Mouse (Mus musculus) T-helper 2 cell (primary cell): Measurements from ENCODE around the gene Galnt12.

ENCODE experiments used
- in situ Hi-C: fragments of 300-600 bp; cut with MboI, MseI; formaldehyde crosslinking; loops from one replicate; pipeline ENCODE4 v1.15.1; 2025; ENCODE audit warnings: high pct_unique_total_duplicates

Gene Galnt12

GRCm38 (mm10) chr4:47093647-47094046, 1.9 kb downstream of the Galnt12 start:
- in situ Hi-C loops = no loop called here

- in situ Hi-C loops = no loop called here
Observed at GRCm38 (mm10) chr4:47103561-47103960, 11.9 kb downstream of the Galnt12 start.

- in situ Hi-C loops = no loop called here
Observed at GRCm38 (mm10) chr4:47111885-47112284, 20.2 kb downstream of the Galnt12 start.

- in situ Hi-C loops = no loop called here
Observed at GRCm38 (mm10) chr4:47112560-47112959, 20.9 kb downstream of the Galnt12 start.

GRCm38 (mm10) chr4:47122051-47122706, 30.5 kb downstream of the Galnt12 start:
- in situ Hi-C loops = no loop called here

GRCm38 (mm10) chr4:47124140-47124711, 32.5 kb downstream of the Galnt12 start:
- in situ Hi-C loops = no loop called here

GRCm38 (mm10) chr4:47128515-47128914, 36.8 kb downstream of the Galnt12 start:
- in situ Hi-C loops = no loop called here

GRCm38 (mm10) chr4:47129572-47129971, 37.9 kb downstream of the Galnt12 start:
- in situ Hi-C loops = no loop called here

GRCm38 (mm10) chr4:47130111-47131050, 38.7 kb downstream of the Galnt12 start:
- in situ Hi-C loops = no loop called here

- in situ Hi-C loops = no loop called here
Observed at GRCm38 (mm10) chr4:47131931-47132330, 40.2 kb downstream of the Galnt12 start.

GRCm38 (mm10) chr4:47132413-47132812, 40.7 kb downstream of the Galnt12 start:
- in situ Hi-C loops = no loop called here

GRCm38 (mm10) chr4:47136699-47137101, 45.0 kb downstream of the Galnt12 start:
- in situ Hi-C loops = no loop called here

GRCm38 (mm10) chr4:47137479-47137878, 45.8 kb downstream of the Galnt12 start:
- in situ Hi-C loops = no loop called here

- in situ Hi-C loops = no loop called here
Observed at GRCm38 (mm10) chr4:47138411-47138810, 46.7 kb downstream of the Galnt12 start.

GRCm38 (mm10) chr4:47138967-47139777, 47.5 kb downstream of the Galnt12 start:
- in situ Hi-C loops = no loop called here

- in situ Hi-C loops = no loop called here
Observed at GRCm38 (mm10) chr4:47140301-47140700, 48.6 kb downstream of the Galnt12 start.

GRCm38 (mm10) chr4:47141444-47142154, 49.9 kb downstream of the Galnt12 start:
- in situ Hi-C loops = no loop called here

GRCm38 (mm10) chr4:47143849-47144248, 52.1 kb downstream of the Galnt12 start:
- in situ Hi-C loops = no loop called here

GRCm38 (mm10) chr4:47145341-47145740, 53.6 kb downstream of the Galnt12 start:
- in situ Hi-C loops = no loop called here

- in situ Hi-C loops = no loop called here
Observed at GRCm38 (mm10) chr4:47146561-47146960, 54.9 kb downstream of the Galnt12 start.

GRCm38 (mm10) chr4:47149963-47150362, 58.3 kb downstream of the Galnt12 start:
- in situ Hi-C loops = no loop called here
